Mouse (Mus musculus) midbrain, embryonic 11.5 days (tissue): ENCODE measurements around the gene H6pd. TPM values are rescaled to one million over a fixed set of nuclear protein-coding genes. Genes with fewer than 3 reads are reported as not detected.
"Not testable (repeated sequence)": the region's sequence is repeated elsewhere in the genome, so short reads cannot be mapped to it uniquely, and the experiment has no call there.

Experiments used
- ATAC-seq: fragments of 200-750 bp; cut with Nextera tagmentation; 2 replicates; pipeline ENCODE4 v1.8.0; 2017; ENCODE audit warnings: moderate TSS enrichment, moderate library complexity; ENCODE audit not compliant: low FRiP score
- DNase-seq: peaks from one replicate; pipeline ENCODE4 v3.0.0; 2015; ENCODE audit warnings: low spot score; ENCODE audit errors: missing footprints
- H3K27ac ChIP-seq: fragments of 300-500 bp; sonication (generic); 2 replicates; pipeline ENCODE4 v1.5.1; 2014; ENCODE audit warnings: low read depth, low read length
- H3K27me3 ChIP-seq: fragments of 300-500 bp; sonication (generic); 2 replicates; pipeline ENCODE4 v1.6.1; 2014; ENCODE audit warnings: mild to moderate bottlenecking, low read length, moderate library complexity, mixed read lengths; ENCODE audit not compliant: control insufficient read depth, insufficient read depth
- H3K36me3 ChIP-seq: fragments of 300-500 bp; sonication (generic); 2 replicates; pipeline ENCODE4 v1.6.1; 2014; ENCODE audit warnings: mild to moderate bottlenecking, low read length, moderate library complexity, mixed read lengths; ENCODE audit not compliant: control insufficient read depth, insufficient read depth
- H3K4me1 ChIP-seq: fragments of 300-500 bp; sonication (generic); 2 replicates; pipeline ENCODE4 v1.6.1; 2014; ENCODE audit warnings: low read length; ENCODE audit not compliant: control insufficient read depth, insufficient read depth
- H3K4me2 ChIP-seq: fragments of 300-500 bp; sonication (generic); 2 replicates; pipeline ENCODE4 v1.6.1; 2014; ENCODE audit warnings: mild to moderate bottlenecking, moderate library complexity
- H3K4me3 ChIP-seq: fragments of 300-500 bp; sonication (generic); 2 replicates; pipeline ENCODE4 v1.5.1; 2014; ENCODE audit warnings: low read depth, low read length
- H3K9ac ChIP-seq: fragments of 300-500 bp; sonication (generic); 2 replicates; pipeline ENCODE4 v1.6.1; 2014; ENCODE audit warnings: low read length
- H3K9me3 ChIP-seq: fragments of 300-500 bp; sonication (generic); 2 replicates; pipeline ENCODE4 v1.6.1; 2016; ENCODE audit warnings: low read length; ENCODE audit not compliant: control insufficient read depth
- WGBS: fragments of 180-500 bp; shearing (Covaris S2); extraction: QIAGEN DNeasy Blood & Tissue Kit; methylation state at CpG from one replicate; pipeline ENCODE4 v1.1.7; 2014; 5-methylcytosine and 5-hydroxymethylcytosine counted together
- polyA plus RNA-seq: library from polyadenylated mRNA; unstranded; fragments of >200 nt; fragmentation: Nextera tagmentation; extraction: Ambion mirVana; gene quantifications from 2 replicates; pipeline ENCODE4 v1.2.1, GENCODE M21; 2014

Gene H6pd
- polyA plus RNA-seq, 1 experiment from 2014 or later: 2.4 TPM

DNA sequence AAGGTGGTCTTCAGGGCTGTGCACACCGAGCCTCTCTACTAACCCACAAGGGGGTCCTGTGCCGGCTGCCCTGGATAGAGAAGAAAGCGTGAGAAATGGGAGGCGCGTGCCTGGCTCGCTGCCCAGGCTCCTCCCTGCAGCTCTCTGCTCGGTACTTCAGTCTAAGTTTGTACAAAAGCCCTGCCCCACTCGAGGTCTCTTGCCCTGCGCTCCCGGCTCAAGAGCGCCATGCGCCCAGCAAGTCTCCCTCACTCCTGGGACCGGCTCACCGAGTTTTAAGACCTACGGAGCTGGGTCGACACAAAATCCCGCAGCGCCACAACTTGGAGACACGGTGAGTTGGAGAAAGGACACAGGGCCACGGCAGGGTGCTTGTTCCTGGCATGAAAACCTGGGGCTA lies 39.2 kb upstream of the H6pd start:
- peak overlapping the region; percentile 39 for H3K4me3 ChIP-seq
- no peaks in the 10 kb centered on the region; the same call in 1 of the 2 replicates for H3K9me3 ChIP-seq
- H3K4me1 ChIP-seq: peaks cover 10% of the 10 kb centered on the region
- no peaks in the 10 kb centered on the region for H3K36me3 ChIP-seq
- under 1% methylated on average over 20 of the region's 20 CpGs for WGBS
- no peak overlapping the region for H3K27ac ChIP-seq
- DNase-seq (peak; percentile 94), ATAC-seq (peak; percentile 44)
- peak overlapping the region; percentile 61 for H3K4me2 ChIP-seq
- H3K9ac ChIP-seq: peak overlapping the region; percentile 7; the same call in 1 of the 2 replicates
- H3K27me3 ChIP-seq: peaks cover 30% of the 10 kb centered on the region

- H3K27ac ChIP-seq: no peak overlapping the region
- H3K4me2 ChIP-seq: no peak overlapping the region
- 95% methylated on average over 9 of the region's 9 CpGs for WGBS
- peaks cover 16% of the 10 kb centered on the region for H3K27me3 ChIP-seq
- DNase-seq (no peak), ATAC-seq (no peak)
- H3K4me1 ChIP-seq: peaks cover 10% of the 10 kb centered on the region
- H3K4me3 ChIP-seq: no peak overlapping the region
- no peaks in the 10 kb centered on the region for H3K36me3 ChIP-seq
- no peaks in the 10 kb centered on the region; the same call in 1 of the 2 replicates for H3K9me3 ChIP-seq
- no peak overlapping the region for H3K9ac ChIP-seq
These were observed 34.8 kb upstream of the H6pd start for GRCm38 (mm10) chr4:150043591-150043990.

DNA sequence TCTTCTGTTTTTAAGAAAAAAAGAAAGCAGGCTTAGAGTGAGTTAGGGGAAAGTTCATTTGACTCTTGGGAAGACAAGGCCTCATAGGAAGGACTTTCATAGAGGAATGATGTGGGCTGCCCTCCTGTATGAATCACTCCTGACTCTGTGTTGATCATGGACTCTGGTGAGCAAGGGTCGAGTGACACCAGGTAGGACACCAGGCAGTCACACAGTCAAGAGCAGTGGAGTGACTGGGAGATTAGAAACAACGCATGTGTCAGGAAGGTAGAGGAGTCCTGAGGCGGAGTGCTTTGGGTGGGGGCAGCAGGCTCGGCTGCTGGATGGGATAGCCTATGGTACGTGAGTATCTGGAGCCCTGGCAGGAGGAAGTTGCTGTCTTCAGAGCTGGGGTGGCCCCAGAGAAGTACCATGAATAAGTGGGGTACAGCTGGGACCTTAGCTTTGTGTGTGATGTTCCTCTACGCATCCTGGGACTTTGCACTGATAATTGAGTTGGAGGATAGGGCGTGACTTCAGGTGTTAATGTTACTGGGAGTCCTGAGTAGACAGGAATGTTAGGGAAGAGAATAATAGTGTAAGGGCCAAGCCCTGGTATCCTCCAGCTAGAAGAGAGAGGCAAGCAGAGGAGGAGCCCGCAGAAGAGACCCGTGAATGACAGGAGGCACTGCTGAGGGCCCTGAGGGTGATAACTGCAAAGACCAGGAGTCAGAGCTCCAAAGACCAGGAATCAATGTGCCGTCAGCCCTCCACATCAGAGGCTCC lies 32.7 kb upstream of the H6pd start:
- Histone ChIP-seq H3K4me2 (no peak overlapping the region), H3K36me3 (no peaks in the 10 kb centered on the region), H3K4me3 (no peak overlapping the region), H3K9ac (no peak overlapping the region), H3K9me3 (no peaks in the 10 kb centered on the region; the same call in 1 of the 2 replicates), H3K27ac (no peak overlapping the region), H3K27me3 (peaks cover 3% of the 10 kb centered on the region; the same call in 1 of the 2 replicates), H3K4me1 (no peaks in the 10 kb centered on the region)
- ATAC-seq: no peak
- DNase-seq: no peak
- 80% methylated on average over 10 of the region's 10 CpGs for WGBS

- not testable (repeated sequence) for H3K27ac ChIP-seq, H3K9me3 ChIP-seq, H3K4me3 ChIP-seq, H3K4me1 ChIP-seq, H3K27me3 ChIP-seq, H3K36me3 ChIP-seq, H3K4me2 ChIP-seq, H3K9ac ChIP-seq, DNase-seq, ATAC-seq
- WGBS: 63% methylated on average over 1 of the region's 1 CpGs
These were observed 32.0 kb upstream of the H6pd start for GRCm38 (mm10) chr4:150040856-150041255.

DNA sequence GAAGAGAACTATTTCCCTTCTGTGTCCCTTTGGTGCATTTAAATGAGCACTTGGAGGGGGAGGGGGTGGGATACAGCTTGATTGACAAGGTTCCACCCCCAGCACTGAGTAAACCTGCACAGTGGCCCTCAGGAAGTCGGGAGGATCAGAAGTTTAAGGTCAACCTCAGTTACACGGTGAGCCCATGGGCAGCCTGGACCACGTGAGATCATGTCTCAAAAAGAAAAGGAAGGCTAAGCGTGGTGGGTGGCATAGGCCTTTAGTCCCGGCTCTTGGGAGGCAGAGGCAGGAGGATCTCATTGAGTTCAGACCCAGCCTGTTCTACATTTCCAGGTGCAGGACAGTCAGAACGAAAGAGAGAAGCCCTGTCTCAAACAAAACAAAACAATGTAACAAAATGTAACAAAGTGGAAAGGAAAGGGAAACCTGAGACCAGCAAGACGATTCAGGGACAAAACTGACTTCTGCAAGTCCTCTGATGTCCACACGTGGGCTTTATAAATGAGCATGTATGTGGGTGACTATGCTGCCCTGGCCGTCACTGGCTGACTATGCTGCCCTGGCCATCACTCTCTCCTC lies 31.3 kb upstream of the H6pd start:
- Histone ChIP-seq H3K4me3 (no peak overlapping the region), H3K36me3 (no peaks in the 10 kb centered on the region), H3K4me1 (no peaks in the 10 kb centered on the region), H3K27me3 (peaks cover 2% of the 10 kb centered on the region), H3K4me2 (no peak overlapping the region), H3K9me3 (no peaks in the 10 kb centered on the region; the same call in 1 of the 2 replicates), H3K9ac (no peak overlapping the region), H3K27ac (no peak overlapping the region)
- DNase-seq: no peak
- 82% methylated on average over 9 of the region's 9 CpGs for WGBS
- ATAC-seq: no peak

- H3K27ac ChIP-seq: no peak overlapping the region
- no peak for ATAC-seq
- 88% methylated on average over 7 of the region's 7 CpGs for WGBS
These were observed 29.7 kb upstream of the H6pd start for GRCm38 (mm10) chr4:150038533-150038932.

DNA sequence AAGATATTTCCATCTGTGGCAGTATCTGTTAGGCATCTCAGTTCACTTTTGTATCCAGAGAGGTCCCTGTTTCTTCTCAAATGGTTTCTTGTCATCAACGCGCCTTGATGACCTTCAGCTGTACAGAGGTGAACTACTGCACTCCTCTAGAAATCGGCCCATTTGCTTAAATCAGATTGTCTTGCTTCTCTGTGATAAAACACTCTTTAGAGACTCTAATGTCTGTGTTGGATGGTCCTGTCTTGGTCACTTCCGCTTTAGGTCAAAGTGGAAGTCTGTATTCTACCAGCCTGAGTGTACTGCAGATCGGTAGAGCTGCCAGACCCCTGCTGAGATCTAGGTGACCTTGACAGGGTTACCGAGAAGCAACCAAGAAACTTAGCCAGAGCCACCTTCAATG lies 27.3 kb upstream of the H6pd start:
- Histone ChIP-seq H3K4me3 (no peak overlapping the region), H3K27me3 (peaks cover 42% of the 10 kb centered on the region), H3K9ac (no peak overlapping the region), H3K4me1 (peaks cover 10% of the 10 kb centered on the region), H3K27ac (no peak overlapping the region), H3K9me3 (no peaks in the 10 kb centered on the region), H3K4me2 (no peak overlapping the region), H3K36me3 (no peaks in the 10 kb centered on the region)
- ATAC-seq: no peak
- DNase-seq: peak; percentile 71
- WGBS: 84% methylated on average over 6 of the region's 6 CpGs

More at GRCm38 (mm10) chr4:150038533-150038932, 29.7 kb upstream of the H6pd start:
- Histone ChIP-seq H3K27me3 (peaks cover 18% of the 10 kb centered on the region), H3K9ac (no peak overlapping the region), H3K36me3 (no peaks in the 10 kb centered on the region), H3K9me3 (no peaks in the 10 kb centered on the region; the same call in 1 of the 2 replicates), H3K4me1 (peaks cover 3% of the 10 kb centered on the region; the same call in 1 of the 2 replicates), H3K4me2 (no peak overlapping the region), H3K4me3 (no peak overlapping the region)
- no peak for DNase-seq

GRCm38 (mm10) chr4:150035280-150035679 lies 26.5 kb upstream of the H6pd start:
- H3K4me2 ChIP-seq: no peak overlapping the region
- no peaks in the 10 kb centered on the region for H3K9me3 ChIP-seq
- peak; percentile 100 for DNase-seq
- H3K4me3 ChIP-seq: no peak overlapping the region
- ATAC-seq: 0 out of 2 replicates have a peak, but pooled peaks have one; percentile 47
- H3K4me1 ChIP-seq: peaks cover 18% of the 10 kb centered on the region
- H3K27ac ChIP-seq: no peak overlapping the region
- WGBS: 16% methylated on average over 10 of the region's 10 CpGs
- H3K27me3 ChIP-seq: peaks cover 51% of the 10 kb centered on the region
- no peaks in the 10 kb centered on the region for H3K36me3 ChIP-seq
- no peak overlapping the region for H3K9ac ChIP-seq

- no peak for DNase-seq
- peaks cover 69% of the 10 kb centered on the region for H3K27me3 ChIP-seq
- peak; percentile 59 for ATAC-seq
- no peak overlapping the region for H3K9ac ChIP-seq
- H3K36me3 ChIP-seq: no peaks in the 10 kb centered on the region
- peak overlapping the region; percentile 16; the same call in 1 of the 2 replicates for H3K4me2 ChIP-seq
- no peak overlapping the region for H3K27ac ChIP-seq
- H3K4me1 ChIP-seq: peaks cover 19% of the 10 kb centered on the region
- 1% methylated on average over 31 of the region's 31 CpGs for WGBS
- no peaks in the 10 kb centered on the region for H3K9me3 ChIP-seq
- 0 out of 2 replicates have a peak overlapping the region, but pooled peaks have one; percentile 8 for H3K4me3 ChIP-seq
These were observed 24.4 kb upstream of the H6pd start for GRCm38 (mm10) chr4:150033261-150033671.
